In genomic region chr16:31276539-31276938, GRCm38 (mm10) we compare ENCODE assay signal across 8 mouse cellular contexts. TPM values are rescaled to one million over a fixed set of nuclear protein-coding genes. Genes with fewer than 3 reads are reported as not detected.
DNase-seq lines count a peak whose midpoint lies in the region; ATAC-seq and TF ChIP-seq lines count a peak whose summit lies in the region.

No protein-coding gene starts in this region.

- no peaks in the 10 kb centered on the region for H3K9me3 ChIP-seq in midbrain, embryonic 11.5 days (ENCODE audit: control insufficient read depth, low read length)
- H3K9me3 ChIP-seq in midbrain, embryonic 10.5 days (replicated peaks), result no peaks in the 10 kb centered on the region

- H3K27me3 ChIP-seq in midbrain, embryonic 11.5 days (ENCODE audit: control insufficient read depth, insufficient read depth, low read length), result no peaks in the 10 kb centered on the region
- H3K27me3 ChIP-seq in midbrain, embryonic 10.5 days (ENCODE audit: low read depth, poor library complexity, severe bottlenecking), result no peaks in the 10 kb centered on the region

- WGBS in midbrain, embryonic 11.5 days, result 70% methylated on average over 7 of the region's 7 CpGs
- 74% methylated on average over 7 of the region's 7 CpGs for WGBS in midbrain, embryonic 10.5 days

- peak overlapping the region; percentile 10; the same call in 1 of the 2 replicates for H3K27ac ChIP-seq in cortical plate, adult 2 months (ENCODE audit: insufficient read depth, low read length)
- H3K27ac ChIP-seq in left cerebral cortex, adult 2 months, result peak overlapping the region; percentile 67
- H3K27ac ChIP-seq in midbrain, embryonic 11.5 days (ENCODE audit: low read depth, low read length), result no peak overlapping the region
- H3K27ac ChIP-seq in midbrain, embryonic 10.5 days (replicated peaks), result no peak overlapping the region

- 0 out of 2 replicates have a peak, but pooled peaks have one; percentile 9 for TF ChIP-seq POLR2A in cortical plate, adult 2 months (IDR thresholded peaks at IDR 0.05; ENCODE audit: extremely low read depth, insufficient read depth, low read length)

- no peaks in the 10 kb centered on the region for H3K36me3 ChIP-seq in midbrain, embryonic 11.5 days (ENCODE audit: control insufficient read depth, insufficient read depth, low read length)
- peaks cover 13% of the 10 kb centered on the region for H3K36me3 ChIP-seq in midbrain, embryonic 10.5 days

- intact Hi-C loops in heart, postnatal 14 days (cut with DNase I), result loop anchor here (2.0 to 5.0 kb wide), 2 partner anchors 14 to 41 kb away; no protein-coding TSS in a partner anchor
- intact Hi-C loops in left cerebral cortex, adult 2 months (cut with DNase I), result no loop called here

- peaks cover 5% of the 10 kb centered on the region; the same call in 1 of the 2 replicates for H3K4me1 ChIP-seq in cortical plate, adult 2 months (ENCODE audit: control insufficient read depth, insufficient read depth, low read length)
- peaks cover 19% of the 10 kb centered on the region for H3K4me1 ChIP-seq in midbrain, embryonic 11.5 days (ENCODE audit: control insufficient read depth, insufficient read depth, low read length)
- peaks cover 25% of the 10 kb centered on the region for H3K4me1 ChIP-seq in midbrain, embryonic 10.5 days

- H3K4me3 ChIP-seq in cortical plate, adult 2 months (ENCODE audit: insufficient read depth, low read length), result no peak overlapping the region
- no peak overlapping the region for H3K4me3 ChIP-seq in left cerebral cortex, adult 2 months
- no peak overlapping the region for H3K4me3 ChIP-seq in midbrain, embryonic 11.5 days (ENCODE audit: low read depth, low read length)
- no peak overlapping the region for H3K4me3 ChIP-seq in midbrain, embryonic 10.5 days

- no peak for TF ChIP-seq CTCF in cortical plate, adult 2 months (IDR thresholded peaks at IDR 0.05; ENCODE audit: extremely low read depth, insufficient read depth, low read length)
- no peak for TF ChIP-seq CTCF in left cerebral cortex, adult 2 months (IDR thresholded peaks at IDR 0.05)

- H3K4me2 ChIP-seq in midbrain, embryonic 11.5 days, result no peak overlapping the region

- peak; percentile 57 for DNase-seq in right cerebral cortex, adult 18-20 months
- no peak for DNase-seq in right cerebral cortex, adult 2 months (ENCODE audit: low spot score in 2 of 2)
- peak; percentile 82 to 86 for DNase-seq in heart, postnatal 14 days
- peak in 1 of 2 experiments; percentile 25 for DNase-seq in left cerebral cortex, adult 2 months (ENCODE audit: extremely low spot score in 1 of 2, low spot score in 2 of 2)
- DNase-seq in right cerebral cortex, postnatal 10 days (ENCODE audit: low spot score in 2 of 2), result peak; percentile 49 to 53
- no peak for DNase-seq in midbrain, embryonic 11.5 days (ENCODE audit: low spot score, missing footprints)
- DNase-seq in midbrain, embryonic 10.5 days (ENCODE audit: low spot score), result no peak

- no peak overlapping the region for H3K9ac ChIP-seq in midbrain, embryonic 11.5 days (ENCODE audit: low read length)

- ATAC-seq in midbrain, embryonic 11.5 days (ENCODE audit: low FRiP score), result no peak

RNA-seq across cellular contexts. Expression of gene Ppp1r2, which starts 1.5 kb away (rescaled TPM):
- 62.2 and 64.2 TPM in 2 replicates for polyA plus RNA-seq in cortical plate, adult 2 months (2012; rRNA removed)
- total RNA-seq in heart, postnatal 14 days (2021), result 100 to 1,000 TPM in 1 of 2 experiments, 10 to 100 TPM in 1; 97.4 to 101 TPM
- total RNA-seq in left cerebral cortex, adult 2 months (2021), result 100 to 1,000 TPM in 1 of 2 experiments, 10 to 100 TPM in 1; 92.8 to 107 TPM
- 109 and 114 TPM in 2 replicates for polyA plus RNA-seq in midbrain, embryonic 11.5 days (2014; fragmentation: Nextera tagmentation; extraction: Ambion mirVana)
- 96.7 and 101 TPM in 2 replicates for polyA plus RNA-seq in midbrain, embryonic 10.5 days (2016; fragmentation: Nextera tagmentation; extraction: Ambion mirVana)

RNA-seq across cellular contexts. Expression of gene Apod, which starts 38.1 kb away (rescaled TPM):
- 224 and 296 TPM in 2 replicates for polyA plus RNA-seq in cortical plate, adult 2 months (2012; rRNA removed)
- 1 to 10 TPM; 2.1 to 3.0 TPM for total RNA-seq in heart, postnatal 14 days (2021)
- total RNA-seq in left cerebral cortex, adult 2 months (2021), result 100 to 1,000 TPM; 125 to 160 TPM
- 49.9 and 55.1 TPM in 2 replicates for polyA plus RNA-seq in midbrain, embryonic 11.5 days (2014; fragmentation: Nextera tagmentation; extraction: Ambion mirVana)
- 17.4 and 29.0 TPM in 2 replicates for polyA plus RNA-seq in midbrain, embryonic 10.5 days (2016; fragmentation: Nextera tagmentation; extraction: Ambion mirVana)

Comparison
In these comparisons a context has a peak if more than half of its experiments do, and no peak if none do; other contexts are left out.
1. DNase-seq: peak in right cerebral cortex, adult 18-20 months (single experiment), heart, postnatal 14 days (2 of 2) and right cerebral cortex, postnatal 10 days (2 of 2); none in right cerebral cortex, adult 2 months (0 of 2), midbrain, embryonic 11.5 days (single experiment) and midbrain, embryonic 10.5 days (single experiment).
2. H3K27ac ChIP-seq: peak in cortical plate, adult 2 months (single experiment) and left cerebral cortex, adult 2 months (single experiment); none in midbrain, embryonic 11.5 days (single experiment) and midbrain, embryonic 10.5 days (single experiment).